Mouse (Mus musculus): Measurements from ENCODE around the gene Gpd1l.
"Not testable (repeated sequence)": the region's sequence is repeated elsewhere in the genome, so short reads cannot be mapped to it uniquely, and the experiment has no call there.

Gene Gpd1l

DNA sequence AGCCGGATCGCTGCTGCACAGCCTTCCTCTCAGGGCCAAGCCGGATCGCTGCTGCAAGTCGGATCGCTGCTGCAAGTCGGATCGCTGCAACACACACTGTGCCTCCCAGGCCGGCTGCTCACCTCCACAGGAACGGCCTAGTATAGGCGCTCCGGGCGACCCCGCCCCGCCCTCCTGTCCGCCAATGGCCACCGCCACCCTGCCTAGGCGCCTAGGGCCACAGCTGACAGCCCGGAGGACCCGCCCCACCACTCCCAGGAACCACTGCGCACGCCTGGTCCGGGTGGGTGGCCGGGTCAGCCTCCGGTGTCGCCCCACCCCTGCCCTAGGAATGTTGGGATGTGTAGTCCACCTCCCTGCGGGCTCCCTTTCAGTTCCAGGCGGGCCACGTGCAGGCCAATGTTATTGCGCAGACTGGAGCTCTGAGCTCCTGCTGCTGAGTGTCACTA is at the start of gene Gpd1l:
Gene Gpd1l (minus strand): TSS at position 265 of the 449 bp plus-strand sequence.
- peak; percentile 97 to 98 for DNase-seq (ENCODE audit: low spot score in 2 of 2)

DNA sequence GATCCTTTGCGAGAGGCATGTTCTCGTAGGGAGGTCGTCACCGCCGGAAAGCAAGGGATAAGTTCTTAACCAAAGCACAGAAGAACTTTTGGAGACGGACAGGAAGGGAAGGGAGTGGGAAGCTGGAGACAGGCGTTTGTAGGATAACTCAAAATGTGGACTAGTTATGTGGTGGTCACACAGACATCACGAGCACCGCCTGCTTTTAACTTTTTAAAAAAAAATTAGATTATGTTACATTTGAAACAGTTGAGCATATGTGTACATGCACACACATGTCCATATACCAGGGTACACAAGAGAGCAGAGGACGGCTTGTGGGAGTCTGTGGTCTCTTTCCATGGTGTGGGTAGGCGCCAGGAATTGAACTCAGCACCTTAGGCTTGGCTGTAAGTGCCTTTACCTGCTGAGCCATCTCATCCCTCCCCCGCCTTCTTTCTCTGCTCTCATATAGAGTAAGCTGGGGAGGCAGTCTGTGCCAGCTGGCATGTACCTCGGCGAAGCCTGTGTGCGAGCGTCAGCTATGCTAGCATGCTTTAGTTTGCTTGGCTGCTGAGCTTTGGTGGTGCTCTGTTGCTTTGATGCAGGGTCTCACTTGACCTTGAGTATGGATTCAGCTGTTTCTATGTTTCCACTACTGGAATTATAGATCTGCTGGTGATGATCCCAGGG is 49.0 kb upstream of the Gpd1l start, which contains the start of gene Rps27rt:
Gene Rps27rt (minus strand): TSS at position 51 of the 672 bp plus-strand sequence.
- peak in 1 of 2 experiments; percentile 32 for DNase-seq (ENCODE audit: low spot score in 2 of 2)

DNA sequence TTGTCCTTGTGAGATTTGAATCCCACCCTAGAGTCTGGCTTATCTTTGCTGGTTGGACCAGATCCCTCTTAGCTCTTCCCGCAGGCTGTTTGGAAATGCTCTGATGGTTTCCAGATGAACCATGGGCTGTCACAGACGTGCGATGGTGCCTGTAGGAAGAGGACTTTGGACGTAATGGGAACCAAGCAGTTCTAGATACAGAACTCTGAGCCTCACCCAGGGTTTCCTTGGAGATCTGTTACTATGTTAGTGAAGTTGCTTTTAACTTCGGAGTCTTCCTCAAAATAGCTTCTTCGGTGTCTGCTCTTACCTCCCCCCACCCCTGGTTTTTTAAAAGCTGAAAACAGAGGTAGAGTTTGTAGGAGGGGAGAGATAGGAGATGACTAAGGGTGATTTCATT is 46.2 kb upstream of the Gpd1l start:
- DNase-seq (ENCODE audit: low spot score in 2 of 2), result peak; percentile 35 to 60

- DNase-seq (ENCODE audit: low spot score in 2 of 2), result peak; percentile 82 to 85
Measured at GRCm38 (mm10) chr9:114978281-114979111, 44.7 kb upstream of the Gpd1l start, which contains the start of gene Osbpl10. TSS of gene Osbpl10 (plus strand) at chr9:114978569.

DNA sequence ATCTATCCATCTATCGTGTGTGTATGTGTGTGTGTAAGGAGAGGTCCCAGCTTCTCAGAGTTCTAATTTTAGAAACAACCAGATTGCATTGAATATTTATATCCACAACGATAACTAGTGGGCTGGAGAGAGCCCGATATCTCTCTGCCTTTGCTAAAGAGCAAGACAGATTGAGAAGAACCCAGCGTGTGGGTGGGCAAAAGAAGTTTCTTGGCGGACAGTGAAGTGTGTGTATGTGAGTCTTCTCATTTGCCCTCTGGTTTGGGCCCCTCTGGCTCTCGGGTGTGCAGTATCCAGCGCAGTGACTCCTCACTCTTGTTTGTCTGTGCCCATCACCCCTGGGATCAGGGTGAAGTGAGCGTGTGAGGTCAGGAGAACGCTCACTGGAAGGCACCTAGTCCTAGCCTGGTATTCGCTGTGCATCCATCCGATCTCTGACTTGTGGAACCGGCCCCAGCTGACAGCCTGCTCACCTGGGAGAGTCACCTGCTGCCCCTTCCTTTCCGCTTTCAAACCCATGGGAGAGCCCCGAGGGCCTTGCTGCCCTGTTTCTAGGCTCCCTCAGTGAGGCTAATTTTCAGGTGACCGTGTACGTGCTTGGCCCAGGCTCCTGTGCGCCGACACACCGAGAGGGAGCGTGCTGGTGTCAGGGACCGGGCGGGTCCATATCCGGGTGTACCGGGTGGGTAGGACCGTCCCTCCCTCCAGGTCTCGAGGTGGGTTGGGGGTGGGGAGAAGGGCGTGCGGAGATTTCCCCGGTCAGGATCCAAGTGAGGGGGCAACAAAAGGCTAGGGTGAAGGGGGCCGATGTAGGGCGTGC is 43.9 kb upstream of the Gpd1l start:
- DNase-seq (ENCODE audit: low spot score in 2 of 2), result peak; percentile 61 to 70

DNA sequence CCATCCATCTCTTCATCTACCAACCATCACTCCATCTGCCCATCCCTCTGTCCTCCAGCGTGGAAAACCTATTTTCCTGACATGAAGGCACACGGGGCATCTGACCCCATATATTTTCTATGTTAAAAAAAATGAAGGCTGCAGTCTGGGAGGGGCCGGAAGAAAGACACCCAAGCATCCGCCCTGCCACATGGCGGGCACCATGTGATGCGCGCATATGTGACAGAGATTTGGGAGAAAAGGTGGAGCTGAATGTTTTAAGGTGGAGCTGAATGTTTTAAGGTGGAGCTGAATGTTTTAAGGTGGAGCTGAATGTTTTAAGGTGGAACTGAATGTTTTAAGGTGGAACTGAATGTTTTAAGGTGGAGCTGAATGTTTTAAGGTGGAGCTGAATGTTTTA is 32.5 kb upstream of the Gpd1l start:
- DNase-seq (ENCODE audit: low spot score in 2 of 2), result not testable (repeated sequence)

DNA sequence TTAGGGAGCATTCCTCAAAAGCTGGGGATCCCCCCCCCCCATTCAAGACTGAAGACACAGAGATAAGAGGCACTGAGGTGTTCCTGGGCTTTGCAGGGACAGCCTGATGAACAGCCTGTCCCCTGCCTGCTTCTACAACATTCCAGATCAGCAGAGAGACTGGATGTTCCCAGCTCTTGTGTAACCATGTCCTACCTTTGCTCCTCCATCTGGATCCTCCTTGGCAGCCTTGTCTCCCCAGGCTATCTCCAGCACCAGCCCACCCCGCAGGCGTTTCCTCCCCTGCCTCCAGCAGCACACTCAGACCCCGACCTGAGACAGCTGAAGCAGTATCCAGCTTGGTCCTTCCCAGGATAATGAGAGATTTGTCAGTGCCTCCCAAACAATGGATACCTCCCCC is 30.3 kb upstream of the Gpd1l start:
- no peak for DNase-seq (ENCODE audit: low spot score in 2 of 2)

GRCm38 (mm10) chr9:114960844-114961243 is 27.1 kb upstream of the Gpd1l start:
- DNase-seq (ENCODE audit: low spot score in 2 of 2), result no peak

DNA sequence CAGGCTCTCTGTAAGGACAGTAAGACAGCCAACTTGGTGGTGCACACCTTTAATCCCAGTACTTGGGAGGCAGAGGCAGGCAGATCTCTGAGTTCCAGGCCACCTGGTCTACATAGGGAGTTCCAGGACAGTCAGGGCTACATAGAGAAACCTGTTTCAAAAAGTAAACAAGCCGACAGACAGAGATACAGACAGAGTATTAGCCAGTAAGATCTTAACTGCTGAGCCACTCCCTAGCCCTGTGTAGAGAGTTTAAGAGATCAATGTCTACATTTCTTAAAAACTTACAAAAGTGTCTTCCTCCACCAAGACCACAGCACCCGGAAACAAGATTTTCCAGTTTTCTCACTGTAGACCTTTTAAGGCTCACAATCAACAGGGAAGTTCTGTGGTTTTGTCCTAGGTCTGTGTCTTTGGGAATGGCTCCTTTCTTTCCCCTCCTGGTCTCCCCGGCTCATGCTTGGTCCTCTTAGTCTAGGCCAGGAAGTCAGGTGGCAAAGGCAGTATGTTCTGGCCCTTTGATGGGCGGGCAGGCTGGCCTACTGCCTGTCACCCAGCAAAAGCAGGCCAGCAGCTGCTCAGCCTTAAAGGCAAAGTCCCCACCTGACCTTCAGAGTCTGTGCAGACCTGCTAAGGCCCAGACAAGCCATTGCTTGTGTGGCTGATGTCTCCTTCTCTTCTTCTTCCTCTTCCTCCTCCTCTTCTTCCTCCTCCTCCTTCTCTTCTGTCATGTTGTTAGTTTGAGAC is 26.4 kb upstream of the Gpd1l start:
- no peak for DNase-seq (ENCODE audit: low spot score in 2 of 2)

- no peak for DNase-seq (ENCODE audit: low spot score in 2 of 2)
Measured at GRCm38 (mm10) chr9:114956945-114957344, 23.2 kb upstream of the Gpd1l start.

DNA sequence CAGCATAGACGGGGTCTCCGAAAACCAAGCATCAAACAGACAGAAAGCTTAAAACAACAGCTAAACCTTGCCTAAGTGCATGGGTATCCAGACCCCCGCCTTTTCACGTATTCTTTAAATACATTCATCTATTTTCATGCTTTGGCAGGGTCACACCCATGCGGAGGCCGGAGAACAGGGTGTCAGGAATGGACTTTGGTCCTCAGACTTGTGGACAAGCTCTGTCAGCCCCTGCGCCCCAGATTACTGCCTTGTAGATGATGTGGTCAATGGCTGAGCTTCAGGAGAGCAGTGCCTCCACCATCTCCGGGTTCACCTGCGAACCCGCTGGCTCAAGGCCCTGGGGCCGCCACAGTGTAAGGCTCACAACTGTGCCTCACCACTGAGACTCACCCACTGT is 21.6 kb upstream of the Gpd1l start:
- no peak for DNase-seq (ENCODE audit: low spot score in 2 of 2)

DNA sequence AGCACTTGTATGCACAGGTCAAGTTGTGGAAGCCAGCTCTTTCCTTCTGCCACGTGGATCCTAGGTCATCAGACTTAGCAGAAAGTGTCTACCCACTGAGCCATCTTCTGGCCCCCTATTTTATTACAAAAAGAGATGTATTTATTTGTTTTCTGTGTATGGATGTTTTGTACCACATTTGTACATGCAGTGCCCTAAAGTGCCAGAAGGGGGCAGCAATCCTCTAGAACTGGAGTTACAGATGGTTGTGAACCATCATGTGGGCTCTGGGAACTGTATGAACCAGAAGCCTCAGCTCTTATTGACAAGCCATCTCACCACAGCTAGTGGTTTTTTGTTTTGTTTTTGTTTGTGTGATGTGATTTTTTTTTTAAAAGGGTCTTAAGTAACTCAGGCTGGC is 19.1 kb upstream of the Gpd1l start:
- DNase-seq (ENCODE audit: low spot score in 2 of 2), result no peak

GRCm38 (mm10) chr9:114948395-114948794 is 14.6 kb upstream of the Gpd1l start:
- no peak for DNase-seq (ENCODE audit: low spot score in 2 of 2)

GRCm38 (mm10) chr9:114945576-114945975 is 11.8 kb upstream of the Gpd1l start:
- no peak for DNase-seq (ENCODE audit: low spot score in 2 of 2)

DNA sequence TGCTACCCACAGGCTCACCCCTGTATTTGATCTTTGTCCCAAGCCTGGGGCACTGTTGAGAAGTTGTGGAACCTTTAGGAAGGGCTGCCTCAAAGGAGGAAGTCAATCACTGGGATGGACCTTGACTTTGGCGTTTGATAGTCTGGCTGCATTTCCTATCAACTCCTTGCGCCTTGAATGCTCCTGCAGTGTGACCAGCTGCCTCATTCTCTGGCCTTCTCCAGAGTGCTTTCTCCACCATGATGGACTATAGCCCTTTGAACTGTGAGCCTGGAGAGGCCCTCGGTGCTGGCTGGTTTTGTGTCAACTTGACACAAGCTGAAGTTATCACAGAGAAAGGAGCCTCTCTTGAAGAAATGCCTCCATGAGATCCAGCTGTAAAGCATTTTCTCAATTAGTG is 10.9 kb upstream of the Gpd1l start:
- DNase-seq (ENCODE audit: low spot score in 2 of 2), result no peak

DNA sequence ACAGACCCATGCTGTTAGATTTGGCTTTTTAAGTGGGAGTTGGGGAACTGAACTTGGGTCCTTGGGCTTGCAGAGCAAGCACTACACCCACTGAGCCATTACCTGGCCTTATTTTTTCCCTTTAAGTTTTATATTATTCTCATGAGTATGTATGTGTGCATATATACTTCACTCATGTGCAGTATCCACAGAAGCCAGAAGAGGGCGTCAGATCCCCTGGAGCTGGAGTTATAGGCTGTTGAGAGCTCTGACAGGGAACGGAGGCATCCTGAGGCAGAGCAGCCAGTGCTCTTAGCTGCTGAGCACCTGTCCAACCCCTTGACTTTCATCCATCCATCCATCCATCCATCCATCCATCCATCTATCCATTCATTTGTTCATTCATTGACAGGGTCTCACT is 2.9 kb upstream of the Gpd1l start:
- no peak for DNase-seq (ENCODE audit: low spot score in 2 of 2)

DNA sequence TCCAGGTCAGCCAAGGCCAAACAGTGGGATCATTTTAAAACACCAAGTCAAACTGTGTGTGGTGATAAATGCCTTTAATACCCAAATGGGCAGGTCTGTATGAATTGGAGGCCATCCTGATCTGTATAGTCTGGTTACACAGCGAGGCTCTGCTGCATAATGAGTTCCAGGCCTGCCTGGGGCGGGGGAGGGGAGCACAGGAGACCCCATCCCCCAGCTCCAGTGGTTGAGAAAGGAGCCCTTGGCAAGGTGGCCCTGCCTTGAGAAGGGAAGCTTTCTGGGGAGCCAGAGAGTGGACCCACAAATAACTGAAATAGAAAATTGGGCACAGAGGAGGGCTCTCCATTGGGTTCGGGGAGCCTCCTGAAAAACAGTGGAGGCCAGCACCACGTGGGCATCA is 1.5 kb upstream of the Gpd1l start:
- no peak for DNase-seq (ENCODE audit: low spot score in 2 of 2)

GRCm38 (mm10) chr9:114934231-114934630 is 444 bp upstream of the Gpd1l start:
- no peak for DNase-seq (ENCODE audit: low spot score in 2 of 2)

DNA sequence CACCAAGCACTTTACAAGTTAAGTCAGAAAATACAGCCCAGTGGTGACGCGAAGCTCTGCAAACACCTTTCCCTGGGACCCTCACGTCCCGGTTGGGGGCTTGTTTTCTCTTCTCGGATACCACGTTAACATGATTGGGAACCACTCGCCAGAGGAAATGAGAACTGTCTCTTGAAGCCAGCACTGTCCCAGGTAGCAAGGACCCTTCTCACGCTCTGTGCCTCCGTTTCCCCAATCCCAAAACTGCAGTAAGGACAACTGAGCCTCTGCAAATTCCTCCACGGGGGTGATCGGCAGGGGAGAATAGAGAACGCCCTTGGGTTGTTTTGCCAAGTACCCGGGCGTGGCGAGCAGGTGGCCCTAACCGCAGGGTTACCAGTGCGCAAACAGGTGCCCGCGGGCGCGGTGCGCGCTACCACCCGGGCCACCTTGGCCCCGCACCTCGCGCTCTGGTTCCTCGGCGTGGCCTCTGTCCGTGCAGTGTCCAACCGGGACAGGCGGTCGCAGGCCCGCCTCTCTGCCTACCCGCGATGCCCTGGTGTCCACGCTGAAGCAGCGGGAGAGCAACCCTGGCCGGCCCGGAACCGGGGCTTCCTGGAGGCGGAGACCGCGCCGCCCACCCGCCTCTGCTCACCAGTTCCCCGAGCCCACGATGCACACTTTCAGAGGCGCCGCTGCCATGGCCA is 607 bp downstream of the Gpd1l start:
- peak in 1 of 2 experiments; percentile 12 for DNase-seq (ENCODE audit: low spot score in 2 of 2)

GRCm38 (mm10) chr9:114932607-114933006 is 1.2 kb downstream of the Gpd1l start:
- no peak for DNase-seq (ENCODE audit: low spot score in 2 of 2)
